Mouse (Mus musculus) liver, postnatal 0 days (tissue): ENCODE data around the gene Ugt2b34. TPM values are rescaled to one million over a fixed set of nuclear protein-coding genes. Genes with fewer than 3 reads are reported as not detected.
A peak's percentile ranks its signal among the peaks of the same experiment; 100 is the strongest.

ENCODE experiments used
- ATAC-seq: fragments of 200-750 bp; cut with Nextera tagmentation; 2 replicates; pipeline ENCODE4 v1.8.0; 2017; ENCODE audit warnings: mild to moderate bottlenecking, moderate library complexity
- DNase-seq: peaks from one replicate; pipeline ENCODE4 v3.0.0-alpha.2; 2016
- H3K27ac ChIP-seq: fragments of 300-500 bp; sonication (generic); 2 replicates; pipeline ENCODE4 v1.5.1; 2014; ENCODE audit warnings: antibody characterized with exemption, moderate library complexity, mild to moderate bottlenecking, low read depth
- H3K27me3 ChIP-seq: fragments of 300-500 bp; sonication (generic); 2 replicates; pipeline ENCODE4 v1.6.1; 2014; ENCODE audit warnings: low read length, control low read depth, mixed read lengths; ENCODE audit not compliant: insufficient read depth
- H3K36me3 ChIP-seq: fragments of 300-500 bp; sonication (generic); replicated peaks from 2 replicates; pipeline ENCODE4 v1.6.1; 2014; ENCODE audit warnings: mild to moderate bottlenecking, control low read depth, low read length, moderate library complexity, mixed read lengths; ENCODE audit not compliant: insufficient read depth
- H3K4me1 ChIP-seq: fragments of 300-500 bp; sonication (generic); 2 replicates; pipeline ENCODE4 v1.6.1; 2014; ENCODE audit warnings: antibody characterized with exemption, mild to moderate bottlenecking, control low read depth; ENCODE audit not compliant: insufficient read depth
- H3K4me2 ChIP-seq: fragments of 300-500 bp; sonication (generic); 2 replicates; pipeline ENCODE4 v1.6.1; 2014; ENCODE audit warnings: low read depth, mild to moderate bottlenecking, low read length, moderate library complexity, mixed read lengths
- H3K4me3 ChIP-seq: fragments of 300-500 bp; sonication (generic); 2 replicates; pipeline ENCODE4 v1.5.1; 2014; ENCODE audit warnings: low read depth, low read length
- H3K9ac ChIP-seq: fragments of 300-500 bp; sonication (generic); replicated peaks from 2 replicates; pipeline ENCODE4 v1.6.1; 2014; ENCODE audit warnings: mild to moderate bottlenecking, moderate library complexity
- H3K9me3 ChIP-seq: fragments of 300-500 bp; sonication (generic); 2 replicates; pipeline ENCODE4 v1.6.1; 2016; ENCODE audit warnings: mild to moderate bottlenecking, control low read depth, low read length, mixed read lengths
- CTCF ChIP-seq: sonication (generic); IDR thresholded peaks from 2 replicates; pipeline ENCODE4 v1.5.1; 2016; ENCODE audit warnings: antibody characterized with exemption, low read depth
- EP300 ChIP-seq: IDR thresholded peaks from 2 replicates; pipeline ENCODE4 v1.6.1; 2016; ENCODE audit warnings: antibody characterized with exemption, low read depth, mild to moderate bottlenecking
- WGBS: fragments of 180-500 bp; shearing (Covaris S2); extraction: QIAGEN DNeasy Blood & Tissue Kit; methylation state at CpG from one replicate; pipeline ENCODE4 v1.1.7; 2014; ENCODE audit not compliant: insufficient replicate concordance; 5-methylcytosine and 5-hydroxymethylcytosine counted together
- polyA plus RNA-seq: library from polyadenylated mRNA; unstranded; fragments of >200 nt; fragmentation: Nextera tagmentation; extraction: Ambion mirVana; gene quantifications from 2 replicates; pipeline ENCODE4 v1.2.1, GENCODE M21; 2015

The Ugt2b34 gene
- polyA plus RNA-seq: 102 and 108 TPM in 2 replicates

DNA sequence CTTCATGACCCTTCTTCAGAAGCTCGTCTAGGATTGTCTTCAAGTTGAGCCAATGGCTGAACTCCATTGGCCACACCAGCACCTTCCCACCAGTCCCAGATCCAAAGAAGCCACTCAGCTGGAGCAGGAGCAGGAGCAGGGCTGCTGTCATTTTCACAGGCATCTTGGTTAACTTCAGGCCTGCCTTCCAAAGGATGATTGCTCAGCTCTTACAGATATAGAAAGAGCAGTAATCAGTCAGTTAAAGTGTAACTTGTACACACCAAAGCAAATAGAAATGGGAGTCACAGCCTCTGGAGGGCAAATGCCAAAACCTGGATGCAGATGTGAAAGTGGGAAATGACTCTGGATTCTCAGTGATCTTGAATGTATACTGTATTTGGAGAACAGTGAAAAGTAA lies at the start of gene Ugt2b34:
Gene Ugt2b34, minus strand, starts transcription at position 180 of the 400 bp plus-strand sequence.
- 37% methylated on average over 1 of the region's 1 CpGs for WGBS
- peak; percentile 80 for ATAC-seq
- 0 out of 2 replicates have a peak, but pooled peaks have one; percentile 15 for TF ChIP-seq EP300
- no peak for TF ChIP-seq CTCF
- H3K9ac ChIP-seq: no peak within 1 kb of the TSS; the same call in 1 of the 2 replicates
- H3K27ac ChIP-seq: 0 out of 2 replicates have a peak within 1 kb of the TSS, but pooled peaks have one; percentile 52
- peak; percentile 17 for DNase-seq
- no peaks in the 10 kb centered on the region for H3K27me3 ChIP-seq
- H3K36me3 ChIP-seq: no peaks in the 10 kb centered on the region
- H3K9me3 ChIP-seq: no peaks in the 10 kb centered on the region
- peak within 1 kb of the TSS; percentile 19 for H3K4me3 ChIP-seq
- H3K4me2 ChIP-seq: peak within 1 kb of the TSS; percentile 63
- no peaks in the 10 kb centered on the region for H3K4me1 ChIP-seq

- Histone ChIP-seq H3K27ac (no peak overlapping the region), H3K36me3 (no peaks in the 10 kb centered on the region), H3K4me3 (no peak overlapping the region), H3K4me2 (no peak overlapping the region), H3K9ac (no peak overlapping the region), H3K4me1 (peaks cover 4% of the 10 kb centered on the region), H3K27me3 (no peaks in the 10 kb centered on the region), H3K9me3 (no peaks in the 10 kb centered on the region)
- ATAC-seq (peak; percentile 84), DNase-seq (no peak)
- WGBS: 49% methylated on average over 2 of the region's 2 CpGs
- TF ChIP-seq CTCF (no peak), EP300 (peak; percentile 24; the same call in 1 of the 2 replicates)
These were observed 35.4 kb upstream of the Ugt2b34 start for GRCm38 (mm10) chr5:86942111-86942510.

- Histone ChIP-seq H3K9me3 (no peaks in the 10 kb centered on the region), H3K27me3 (no peaks in the 10 kb centered on the region), H3K4me1 (no peaks in the 10 kb centered on the region), H3K36me3 (no peaks in the 10 kb centered on the region), H3K27ac (peak within 1 kb of the TSS; percentile 68), H3K4me3 (no peak within 1 kb of the TSS), H3K9ac (no peak within 1 kb of the TSS), H3K4me2 (peak within 1 kb of the TSS; percentile 39)
- WGBS: 39% methylated on average over 2 of the region's 2 CpGs
- ATAC-seq: peak; percentile 97
- no peak for DNase-seq
- TF ChIP-seq CTCF: no peak
- TF ChIP-seq EP300: peak; percentile 48; the same call in 1 of the 2 replicates
These were observed 19.7 kb upstream of the Ugt2b34 start, which contains the start of gene Ugt2b1 for GRCm38 (mm10) chr5:86926426-86926825. Gene Ugt2b1, minus strand, starts transcription at chr5:86926530.

- no peak for ATAC-seq
- Histone ChIP-seq H3K9me3 (no peaks in the 10 kb centered on the region), H3K9ac (no peak overlapping the region), H3K4me2 (no peak overlapping the region), H3K27ac (no peak overlapping the region), H3K36me3 (no peaks in the 10 kb centered on the region), H3K4me3 (no peak overlapping the region), H3K27me3 (no peaks in the 10 kb centered on the region), H3K4me1 (no peaks in the 10 kb centered on the region)
- no peak for DNase-seq
- no peak for TF ChIP-seq CTCF
- TF ChIP-seq EP300: no peak
- WGBS: 49% methylated on average over 3 of the region's 3 CpGs
These were observed 14.0 kb upstream of the Ugt2b34 start for GRCm38 (mm10) chr5:86920661-86921233.

- no peak overlapping the region for H3K4me3 ChIP-seq
- no peaks in the 10 kb centered on the region for H3K36me3 ChIP-seq
- DNase-seq (no peak), ATAC-seq (no peak)
- H3K9ac ChIP-seq: no peak overlapping the region
- H3K9me3 ChIP-seq: no peaks in the 10 kb centered on the region
- H3K4me2 ChIP-seq: no peak overlapping the region
- H3K27me3 ChIP-seq: no peaks in the 10 kb centered on the region
- TF ChIP-seq CTCF (no peak), EP300 (no peak)
- H3K27ac ChIP-seq: no peak overlapping the region
- H3K4me1 ChIP-seq: no peaks in the 10 kb centered on the region
- 83% methylated on average over 3 of the region's 3 CpGs for WGBS
These were observed 4.8 kb upstream of the Ugt2b34 start for GRCm38 (mm10) chr5:86911357-86912099.

DNA sequence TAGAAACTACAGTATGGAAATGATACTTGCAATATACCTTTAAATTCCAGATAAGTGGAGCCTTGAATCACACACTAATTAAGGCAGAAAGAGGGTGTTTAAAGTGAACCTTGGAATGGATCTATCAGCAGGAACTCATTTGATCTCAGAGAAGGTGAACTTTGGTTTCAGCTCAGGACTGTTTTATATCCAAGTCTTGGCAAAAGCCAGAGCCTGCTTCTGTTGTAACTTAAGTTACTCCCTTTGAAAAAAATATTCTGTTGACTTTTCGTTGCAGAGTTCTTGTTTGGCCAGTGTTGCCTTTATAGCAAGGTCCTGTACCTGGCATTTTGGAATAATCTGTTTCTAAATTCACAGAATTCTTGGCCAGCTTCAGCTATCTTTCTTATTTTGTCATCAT lies 4.0 kb upstream of the Ugt2b34 start:
- no peak overlapping the region for H3K9ac ChIP-seq
- TF ChIP-seq EP300 (peak; percentile 57), CTCF (no peak)
- H3K4me2 ChIP-seq: no peak overlapping the region
- H3K27ac ChIP-seq: no peak overlapping the region
- H3K9me3 ChIP-seq: no peaks in the 10 kb centered on the region
- DNase-seq (no peak), ATAC-seq (peak; percentile 67)
- WGBS: 41% methylated on average over 1 of the region's 1 CpGs
- H3K27me3 ChIP-seq: no peaks in the 10 kb centered on the region
- H3K4me1 ChIP-seq: no peaks in the 10 kb centered on the region
- H3K4me3 ChIP-seq: no peak overlapping the region
- no peaks in the 10 kb centered on the region for H3K36me3 ChIP-seq
